Mouse (Mus musculus) testis, adult 2 months (tissue): ENCODE results near the gene Robo3. TPM values are rescaled to one million over a fixed set of nuclear protein-coding genes. Genes with fewer than 3 reads are reported as not detected.

Source experiments
- H3K27ac ChIP-seq: fragments of 200-500 bp; 2 replicates; pipeline ENCODE4 v1.5.1; 2012; ENCODE audit warnings: low read depth, low read length; ENCODE audit not compliant: control insufficient read depth, insufficient read depth
- H3K27me3 ChIP-seq: fragments of 200-500 bp; 2 replicates; pipeline ENCODE4 v1.6.1; 2012; ENCODE audit warnings: mild to moderate bottlenecking, low read length, moderate library complexity; ENCODE audit not compliant: control insufficient read depth, insufficient read depth
- H3K36me3 ChIP-seq: fragments of 200-500 bp; 2 replicates; pipeline ENCODE4 v1.6.1; 2012; ENCODE audit warnings: mild to moderate bottlenecking, low read length; ENCODE audit not compliant: control insufficient read depth, insufficient read depth
- H3K4me1 ChIP-seq: fragments of 200-500 bp; 2 replicates; pipeline ENCODE4 v1.6.1; 2012; ENCODE audit warnings: low read length; ENCODE audit not compliant: control insufficient read depth, insufficient read depth
- H3K4me3 ChIP-seq: fragments of 200-500 bp; 2 replicates; pipeline ENCODE4 v1.5.1; 2012; ENCODE audit warnings: low read depth, mild to moderate bottlenecking, low read length, moderate library complexity, mixed read lengths; ENCODE audit not compliant: control insufficient read depth
- CTCF ChIP-seq: fragments of 200-500 bp; IDR thresholded peaks from 2 replicates; pipeline ENCODE4 v1.5.1; 2012; ENCODE audit warnings: low read depth, mild to moderate bottlenecking, inconsistent platforms, low read length, moderate library complexity; ENCODE audit not compliant: control insufficient read depth, insufficient read depth, insufficient replicate concordance
- POLR2A ChIP-seq: fragments of 200-500 bp; IDR thresholded peaks from 2 replicates; pipeline ENCODE4 v1.6.1; 2012; ENCODE audit warnings: low read depth, mild to moderate bottlenecking, inconsistent platforms, low read length, moderate library complexity; ENCODE audit not compliant: control insufficient read depth
- polyA plus RNA-seq: library from polyadenylated mRNA; depleted of rRNA; stranded (reverse); fragments of >200 nt; gene quantifications from 2 replicates; pipeline ENCODE4 v1.2.3, GENCODE M21; 2012

Robo3 gene
- polyA plus RNA-seq, 1 experiment: 1.0 TPM

DNA sequence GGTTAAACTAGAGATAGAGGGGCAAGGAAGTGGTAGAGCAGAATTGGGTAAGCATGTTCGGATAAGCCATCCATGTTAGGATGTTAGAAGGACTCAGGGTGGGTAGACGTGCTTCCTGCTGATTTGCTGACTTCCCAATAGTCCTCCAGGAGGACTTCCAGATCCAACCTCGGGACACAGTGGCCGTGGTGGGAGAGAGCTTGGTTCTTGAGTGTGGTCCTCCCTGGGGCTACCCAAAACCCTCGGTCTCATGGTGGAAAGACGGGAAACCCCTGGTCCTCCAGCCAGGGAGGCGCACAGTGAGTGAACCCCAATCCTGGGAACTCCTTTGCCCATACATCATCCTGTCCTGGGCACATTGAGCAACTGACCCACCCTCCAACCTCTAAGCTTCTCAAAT lies 30.0 kb downstream of the Robo3 start:
- Histone ChIP-seq H3K27ac (no peak overlapping the region), H3K36me3 (no peaks in the 10 kb centered on the region), H3K4me3 (no peak overlapping the region), H3K27me3 (no peaks in the 10 kb centered on the region), H3K4me1 (peaks cover 4% of the 10 kb centered on the region)
- TF ChIP-seq POLR2A (no peak), CTCF (no peak)

DNA sequence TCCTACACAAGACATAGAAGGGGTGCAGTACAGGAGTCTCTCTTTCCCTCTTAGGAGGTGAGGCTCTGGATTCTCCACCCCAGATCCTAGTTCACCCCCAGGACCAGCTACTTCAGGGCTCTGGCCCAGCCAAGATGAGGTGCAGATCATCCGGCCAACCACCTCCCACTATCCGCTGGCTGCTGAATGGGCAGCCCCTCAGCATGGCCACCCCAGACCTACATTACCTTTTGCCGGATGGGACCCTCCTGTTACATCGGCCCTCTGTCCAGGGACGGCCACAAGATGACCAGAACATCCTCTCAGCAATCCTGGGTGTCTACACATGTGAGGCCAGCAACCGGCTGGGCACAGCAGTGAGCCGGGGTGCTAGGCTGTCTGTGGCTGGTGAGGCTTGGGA lies 30.5 kb downstream of the Robo3 start:
- H3K27me3 ChIP-seq: no peaks in the 10 kb centered on the region
- no peaks in the 10 kb centered on the region for H3K36me3 ChIP-seq
- H3K4me1 ChIP-seq: no peaks in the 10 kb centered on the region
- no peak overlapping the region for H3K4me3 ChIP-seq
- no peak for TF ChIP-seq POLR2A
- no peak for TF ChIP-seq CTCF
- no peak overlapping the region for H3K27ac ChIP-seq

DNA sequence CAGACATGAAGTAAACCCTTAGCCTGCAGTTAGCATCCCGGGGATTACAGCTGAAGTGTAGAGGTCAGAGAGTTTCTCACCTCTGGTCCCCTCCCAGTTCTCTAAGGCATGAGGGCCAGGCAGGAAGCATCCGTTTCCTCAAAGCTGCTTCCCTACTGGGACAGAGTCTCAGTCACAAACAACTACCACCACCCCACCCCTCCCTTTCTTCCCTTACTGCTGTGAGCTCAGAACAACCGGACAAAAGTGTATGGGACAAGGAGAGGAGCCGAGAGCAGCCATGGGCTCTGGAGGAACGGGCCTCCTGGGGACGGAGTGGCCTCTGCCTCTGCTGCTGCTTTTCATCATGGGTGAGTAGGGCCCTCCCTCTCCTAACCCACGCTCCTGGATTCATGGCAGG lies 31.2 kb downstream of the Robo3 start, which contains the start of gene Robo4:
Gene Robo4, plus strand, starts transcription at position 96 of the 400 bp plus-strand sequence.
- no peak within 1 kb of the TSS for H3K4me3 ChIP-seq
- no peak for TF ChIP-seq POLR2A
- no peak for TF ChIP-seq CTCF
- H3K27ac ChIP-seq: no peak within 1 kb of the TSS

DNA sequence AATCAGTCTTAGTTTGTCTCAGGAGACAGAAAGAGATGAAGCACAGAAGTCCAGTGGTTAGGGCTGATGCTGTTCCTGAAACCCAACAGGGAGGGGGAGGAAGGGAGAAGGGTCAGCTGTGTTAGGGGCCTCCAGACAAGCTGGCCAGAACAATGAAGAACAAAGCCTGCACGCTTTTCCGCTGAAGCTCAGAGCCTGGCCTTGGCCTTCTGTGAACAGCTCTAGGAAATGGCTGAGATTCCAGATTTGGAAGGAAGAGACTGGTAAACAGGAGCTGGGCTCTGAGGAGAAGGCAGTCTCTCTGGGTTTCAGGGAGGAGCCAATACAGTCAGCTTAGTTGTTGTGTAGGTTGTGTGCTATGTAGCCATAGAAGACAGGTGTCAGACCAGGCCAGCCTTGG lies 32.5 kb downstream of the Robo3 start:
- Histone ChIP-seq H3K27ac (no peak overlapping the region), H3K36me3 (no peaks in the 10 kb centered on the region), H3K4me1 (no peaks in the 10 kb centered on the region), H3K27me3 (no peaks in the 10 kb centered on the region), H3K4me3 (no peak overlapping the region)
- TF ChIP-seq POLR2A (no peak), CTCF (no peak)

More for the DNA sequence above, 31.2 kb downstream of the Robo3 start, which contains the start of gene Robo4:
- Histone ChIP-seq H3K4me1 (no peaks in the 10 kb centered on the region), H3K36me3 (no peaks in the 10 kb centered on the region), H3K27me3 (no peaks in the 10 kb centered on the region)

DNA sequence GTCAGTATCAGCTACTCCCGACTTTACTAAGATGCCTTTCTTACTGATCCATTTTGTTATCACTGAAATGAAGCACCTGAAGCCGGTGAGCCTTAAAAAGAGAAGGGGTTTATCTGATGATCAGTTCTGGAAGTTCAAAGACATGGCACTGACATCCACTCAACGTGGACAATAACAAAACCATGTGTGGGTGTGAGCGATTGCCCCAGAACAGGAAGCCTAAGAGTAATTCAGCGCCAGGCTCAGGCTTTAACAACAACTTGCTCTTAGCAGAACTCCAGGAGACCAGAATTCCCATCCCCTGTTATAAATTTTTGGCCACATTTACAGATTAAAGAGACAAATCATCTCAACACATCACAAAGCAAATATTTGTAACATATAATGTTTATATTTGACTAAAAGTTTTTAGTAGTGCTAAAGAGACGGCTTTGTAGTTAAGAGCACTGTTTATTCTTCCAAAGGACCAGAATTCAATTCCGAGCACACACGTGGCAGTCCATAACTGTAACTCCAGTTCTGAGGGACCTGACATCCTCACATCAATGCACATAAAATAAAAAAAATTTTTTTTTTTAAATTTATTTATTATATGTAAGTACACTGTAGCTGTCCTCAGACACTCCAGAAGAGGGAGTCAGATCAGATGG lies 39.4 kb downstream of the Robo3 start:
- Histone ChIP-seq H3K4me3 (no peak overlapping the region), H3K27ac (no peak overlapping the region)
- TF ChIP-seq CTCF (no peak), POLR2A (no peak)

DNA sequence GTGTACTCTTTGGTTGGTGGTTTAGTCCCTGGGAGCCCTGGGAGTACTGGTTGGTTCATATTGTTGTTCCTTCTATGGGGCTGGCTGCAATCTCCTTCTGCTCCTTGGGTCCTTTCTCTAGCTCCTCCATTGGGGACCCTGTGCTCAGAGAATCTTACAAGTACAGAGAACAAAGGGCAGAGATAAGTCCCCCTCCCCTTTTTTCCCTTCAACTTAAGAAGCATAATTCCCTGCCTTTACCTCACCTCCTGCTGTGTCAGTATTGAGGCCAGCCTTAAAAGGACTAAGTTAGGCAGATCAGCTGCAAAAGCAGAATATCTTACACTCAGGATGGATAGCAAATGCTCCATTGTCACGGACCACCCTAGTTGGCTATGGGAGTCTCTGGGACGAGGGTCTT lies 41.0 kb downstream of the Robo3 start:
- no peaks in the 10 kb centered on the region for H3K27me3 ChIP-seq
- no peaks in the 10 kb centered on the region for H3K4me1 ChIP-seq
- no peak overlapping the region for H3K4me3 ChIP-seq
- TF ChIP-seq POLR2A: no peak
- TF ChIP-seq CTCF: no peak
- no peaks in the 10 kb centered on the region for H3K36me3 ChIP-seq
- H3K27ac ChIP-seq: no peak overlapping the region

More for the DNA sequence above, 39.4 kb downstream of the Robo3 start:
- Histone ChIP-seq H3K27me3 (no peaks in the 10 kb centered on the region), H3K4me1 (no peaks in the 10 kb centered on the region), H3K36me3 (no peaks in the 10 kb centered on the region)

DNA sequence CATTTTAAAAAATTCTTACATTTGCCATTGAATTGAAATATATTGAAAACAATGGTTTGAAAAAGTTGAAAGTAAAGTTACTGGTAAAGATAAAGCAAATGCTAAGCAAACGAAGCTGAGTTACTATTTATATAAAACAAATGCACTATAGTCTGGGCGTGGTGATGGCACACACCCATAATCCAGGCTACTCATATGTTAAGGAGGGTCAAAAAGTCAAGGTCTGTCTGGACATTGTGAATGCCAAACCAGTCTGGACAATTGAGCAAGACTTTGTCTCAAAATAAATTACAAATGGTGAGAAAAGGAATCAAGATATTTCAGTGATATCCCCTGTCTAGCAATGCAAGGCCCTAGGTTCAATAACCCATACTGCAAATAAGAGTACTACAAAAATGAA lies 42.2 kb downstream of the Robo3 start:
- TF ChIP-seq POLR2A (no peak), CTCF (no peak)
- H3K27ac ChIP-seq: no peak overlapping the region
- H3K4me3 ChIP-seq: no peak overlapping the region
- H3K4me1 ChIP-seq: no peaks in the 10 kb centered on the region
- H3K27me3 ChIP-seq: no peaks in the 10 kb centered on the region
- no peaks in the 10 kb centered on the region for H3K36me3 ChIP-seq
